8 mouse cellular contexts compared by ENCODE assay signal in the genomic region with DNA sequence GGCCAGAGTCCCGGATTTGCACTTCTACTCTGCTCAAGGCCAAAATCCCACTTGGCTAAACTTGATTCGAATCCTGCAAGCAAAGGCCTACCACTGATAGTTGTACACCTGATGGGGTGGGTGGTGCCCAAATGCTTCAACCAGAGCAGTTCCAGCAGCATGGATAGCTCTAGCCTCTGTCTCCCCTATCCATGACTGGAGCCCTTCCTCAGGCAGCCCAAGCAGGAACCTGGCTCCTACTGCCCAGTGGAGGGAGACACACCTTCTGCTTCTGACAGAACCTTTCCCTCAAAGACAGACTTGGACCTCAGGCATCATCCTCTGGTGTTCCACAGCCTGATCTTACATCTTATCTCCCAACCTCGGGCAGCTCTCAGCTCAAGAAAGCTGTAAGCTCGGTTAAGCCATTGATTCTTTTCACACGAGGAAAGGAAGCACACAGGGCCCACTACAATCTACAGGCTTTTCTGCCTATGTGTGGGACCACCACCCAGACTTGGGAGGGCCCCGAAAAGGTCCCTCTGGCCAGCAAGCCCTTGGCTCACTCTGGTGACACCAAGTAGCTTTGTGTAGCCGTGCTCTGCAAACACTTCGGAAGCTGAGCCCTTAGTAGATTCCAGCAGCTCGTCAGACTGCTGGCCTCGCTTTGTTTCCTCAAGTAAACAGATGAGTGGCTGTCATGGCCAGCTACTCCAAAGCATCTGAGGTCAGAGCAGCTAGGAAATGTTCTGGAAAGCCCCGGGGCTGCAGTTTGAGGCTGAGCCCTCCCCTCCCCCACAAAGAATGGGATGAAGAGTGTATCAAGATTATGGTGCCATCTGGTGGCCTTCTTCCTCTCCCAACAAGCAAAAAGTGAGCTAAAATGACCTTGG. TPM values are rescaled to one million over a fixed set of nuclear protein-coding genes. Genes with fewer than 3 reads are reported as not detected.
DNase-seq lines count a peak whose midpoint lies in the region; ATAC-seq and TF ChIP-seq lines count a peak whose summit lies in the region.

No protein-coding gene starts in this region.

- H3K4me1 ChIP-seq in embryonic facial prominence, embryonic 11.5 days (ENCODE audit: control insufficient read depth, insufficient read depth, low read length), result no peaks in the 10 kb centered on the region; the same call in 1 of the 2 replicates
- peaks cover 4% of the 10 kb centered on the region for H3K4me1 ChIP-seq in heart, adult 2 months (ENCODE audit: control insufficient read depth, insufficient read depth, low read length)
- peaks cover 8% of the 10 kb centered on the region for H3K4me1 ChIP-seq in midbrain, embryonic 14.5 days (ENCODE audit: control insufficient read depth, insufficient read depth, low read length)

- no peaks in the 10 kb centered on the region for H3K9me3 ChIP-seq in embryonic facial prominence, embryonic 11.5 days (replicated peaks; ENCODE audit: control insufficient read depth, low read length)
- H3K9me3 ChIP-seq in midbrain, embryonic 14.5 days (ENCODE audit: control insufficient read depth, low read length), result no peaks in the 10 kb centered on the region

- no peak overlapping the region for H3K27ac ChIP-seq in embryonic facial prominence, embryonic 11.5 days (replicated peaks; ENCODE audit: low read depth, low read length)
- peak overlapping the region; percentile 54 for H3K27ac ChIP-seq in heart, adult 2 months
- H3K27ac ChIP-seq in midbrain, embryonic 14.5 days (replicated peaks; ENCODE audit: low read depth, low read length), result peak overlapping the region; percentile 60

- no peak overlapping the region for H3K4me3 ChIP-seq in embryonic facial prominence, embryonic 11.5 days (ENCODE audit: low read depth, low read length)
- H3K4me3 ChIP-seq in heart, adult 2 months, result no peak overlapping the region
- no peak overlapping the region for H3K4me3 ChIP-seq in midbrain, embryonic 14.5 days (replicated peaks; ENCODE audit: low read depth, low read length)

- intact Hi-C loops in heart, adult 2 months (cut with DNase I), result loop anchor here (1.0 to 2.0 kb wide), 2 partner anchors 49 to 836 kb away; partner anchors contain the start of gene Neto2
- intact Hi-C loops in left cerebral cortex, postnatal 14 days (cut with DNase I), result loop anchor here (2.0 kb wide), 1 partner anchor 835 kb away; the partner anchor contains the start of gene Neto2

- H3K4me2 ChIP-seq in embryonic facial prominence, embryonic 11.5 days (ENCODE audit: low read depth, low read length), result no peak overlapping the region
- H3K4me2 ChIP-seq in midbrain, embryonic 14.5 days (ENCODE audit: low read length), result 0 out of 2 replicates have a peak overlapping the region, but pooled peaks have one; percentile 17

- no peaks in the 10 kb centered on the region for H3K27me3 ChIP-seq in embryonic facial prominence, embryonic 11.5 days (ENCODE audit: control insufficient read depth, insufficient read depth, low read length)
- no peaks in the 10 kb centered on the region for H3K27me3 ChIP-seq in heart, adult 2 months (ENCODE audit: control insufficient read depth, insufficient read depth, low read length)
- no peaks in the 10 kb centered on the region for H3K27me3 ChIP-seq in midbrain, embryonic 14.5 days (ENCODE audit: control insufficient read depth, insufficient read depth, low read length)

- no peaks in the 10 kb centered on the region for H3K79me2 ChIP-seq in heart, adult 2 months (replicated peaks; ENCODE audit: control insufficient read depth, insufficient read depth, low read length)

- DNase-seq in CD4-positive, CD25-positive, alpha-beta regulatory T cell, adult 2 months (ENCODE audit: low read depth, low spot score), result peak; percentile 25
- peak; percentile 87 for DNase-seq in embryonic facial prominence, embryonic 11.5 days (ENCODE audit: low spot score)
- DNase-seq in heart, adult 2 months, result peak; percentile 61 to 66
- DNase-seq in kidney, adult 11 months, result peak; percentile 65
- DNase-seq in left cerebral cortex, postnatal 14 days (ENCODE audit: low spot score in 2 of 2), result peak; percentile 88 to 94
- peak; percentile 95 for DNase-seq in midbrain, embryonic 14.5 days
- peak; percentile 4 to 41 for DNase-seq in spleen, postnatal 36 days (ENCODE audit: low spot score in 2 of 2)

- H3K9ac ChIP-seq in embryonic facial prominence, embryonic 11.5 days (replicated peaks; ENCODE audit: low read length), result peak overlapping the region; percentile 41
- no peak overlapping the region for H3K9ac ChIP-seq in heart, adult 2 months (ENCODE audit: low read depth, low read length)
- no peak overlapping the region for H3K9ac ChIP-seq in midbrain, embryonic 14.5 days (replicated peaks; ENCODE audit: low read length)

- no peak for TF ChIP-seq EP300 in heart, adult 2 months (IDR thresholded peaks at IDR 0.05; ENCODE audit: insufficient read depth, low read depth, low read length)

- no peaks in the 10 kb centered on the region for H3K36me3 ChIP-seq in embryonic facial prominence, embryonic 11.5 days (replicated peaks; ENCODE audit: control insufficient read depth, insufficient read depth, low read depth, low read length)
- H3K36me3 ChIP-seq in heart, adult 2 months (ENCODE audit: control insufficient read depth, insufficient read depth, low read length), result no peaks in the 10 kb centered on the region
- no peaks in the 10 kb centered on the region for H3K36me3 ChIP-seq in midbrain, embryonic 14.5 days (ENCODE audit: control insufficient read depth, insufficient read depth, low read length)

- TF ChIP-seq POLR2A in heart, adult 2 months (IDR thresholded peaks at IDR 0.05; ENCODE audit: insufficient read depth, low read depth, low read length), result no peak

- TF ChIP-seq CTCF in heart, adult 2 months (IDR thresholded peaks at IDR 0.05), result peak; percentile 80

- ATAC-seq in CD4-positive, CD25-positive, alpha-beta regulatory T cell, adult 4 months, result no peak
- ATAC-seq in embryonic facial prominence, embryonic 11.5 days (replicated peaks; ENCODE audit: insufficient number of reproducible peaks, low FRiP score, low TSS enrichment, low read depth), result 0 out of 2 replicates have a peak, but pooled peaks have one; percentile 59
- ATAC-seq in midbrain, embryonic 14.5 days (ENCODE audit: low FRiP score, low TSS enrichment), result peak; percentile 46; the same call in 1 of the 2 replicates

- 48% methylated on average over 11 of the region's 11 CpGs for WGBS in embryonic facial prominence, embryonic 11.5 days
- 38% methylated on average over 11 of the region's 11 CpGs for WGBS in heart, adult 2 months
- WGBS in midbrain, embryonic 14.5 days, result 51% methylated on average over 11 of the region's 11 CpGs

RNA-seq across cellular contexts. Expression of gene Abcc12, which starts 44.5 kb away (rescaled TPM):
- not detected for polyA plus RNA-seq in CD4-positive, CD25-positive, alpha-beta regulatory T cell, adult 4 months (2017; shearing (Covaris generic))
- not detected in 2 replicates for polyA plus RNA-seq in embryonic facial prominence, embryonic 11.5 days (2014; fragmentation: Nextera tagmentation; extraction: Ambion mirVana)
- total RNA-seq in heart, adult 2 months (2021), result not detected
- polyA plus RNA-seq in heart, adult 2 months (2012; rRNA removed), result 0.10 TPM in 1 of 2 replicates, not detected in the other
- under 1 TPM; 0.13 to 0.34 TPM for total RNA-seq in left cerebral cortex, postnatal 14 days (2021)
- 0.13 and 0.18 TPM in 2 replicates for polyA plus RNA-seq in midbrain, embryonic 14.5 days (2014; fragmentation: Nextera tagmentation; extraction: Ambion mirVana)

Comparison
In these comparisons a context has a peak if more than half of its experiments do, and no peak if none do; other contexts are left out.
1. DNase-seq: peak in every context shown above with its lines; median percentile 95 in midbrain, embryonic 14.5 days; 91 in left cerebral cortex, postnatal 14 days; 87 in embryonic facial prominence, embryonic 11.5 days; 65 in kidney, adult 11 months; 64 in heart, adult 2 months; 25 in CD4-positive, CD25-positive, alpha-beta regulatory T cell, adult 2 months; 22 in spleen, postnatal 36 days.